Mouse (Mus musculus): ENCODE measurements around the gene Pcsk4.
A peak's percentile ranks its signal among the peaks of the same experiment; 100 is the strongest.

Gene Pcsk4

DNA sequence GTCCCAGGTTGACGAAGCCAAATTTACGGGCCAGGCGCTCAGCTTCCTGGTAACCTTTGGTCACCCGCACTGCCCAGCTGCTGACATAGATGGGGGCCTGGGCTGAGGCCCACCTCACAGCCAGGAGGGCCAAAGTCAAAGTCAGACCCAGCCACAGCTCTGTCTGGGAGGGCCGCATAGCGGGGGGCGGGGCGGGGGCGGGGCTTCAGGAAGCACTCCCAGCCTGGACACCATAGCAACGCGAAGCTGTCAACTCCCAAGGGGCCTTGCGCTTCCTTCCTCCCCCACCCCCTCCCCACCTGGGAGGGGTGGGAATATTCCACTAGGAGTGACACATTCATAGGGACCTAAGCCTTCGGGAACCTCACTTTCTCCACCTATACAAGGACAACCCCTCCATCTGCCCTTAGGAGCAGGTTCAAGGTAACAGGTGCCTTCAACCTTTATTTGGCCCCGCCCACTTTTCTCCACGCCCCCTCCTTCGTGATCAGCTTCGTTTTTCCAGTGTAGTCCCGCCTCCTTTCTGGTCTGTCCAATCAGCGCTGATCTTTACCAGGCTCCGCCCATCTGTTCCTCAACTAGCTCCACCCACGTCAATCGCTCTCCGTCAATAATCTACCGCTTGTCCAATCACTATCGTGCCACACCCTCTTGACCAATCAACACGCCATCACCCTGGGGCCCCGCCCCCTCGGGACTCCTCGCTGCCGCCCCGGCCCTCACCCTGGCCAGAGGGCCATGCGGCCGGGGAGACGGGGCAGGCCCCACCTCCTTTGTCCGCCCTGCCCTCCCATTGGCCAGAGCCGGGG is at the start of gene Pcsk4, which contains the start of gene Reep6:
Gene Pcsk4, minus strand, starts transcription at position 226 of the 809 bp plus-strand sequence.
Gene Reep6, plus strand, starts transcription at position 681 of the 809 bp plus-strand sequence.
- peak; percentile 94 for DNase-seq

DNA sequence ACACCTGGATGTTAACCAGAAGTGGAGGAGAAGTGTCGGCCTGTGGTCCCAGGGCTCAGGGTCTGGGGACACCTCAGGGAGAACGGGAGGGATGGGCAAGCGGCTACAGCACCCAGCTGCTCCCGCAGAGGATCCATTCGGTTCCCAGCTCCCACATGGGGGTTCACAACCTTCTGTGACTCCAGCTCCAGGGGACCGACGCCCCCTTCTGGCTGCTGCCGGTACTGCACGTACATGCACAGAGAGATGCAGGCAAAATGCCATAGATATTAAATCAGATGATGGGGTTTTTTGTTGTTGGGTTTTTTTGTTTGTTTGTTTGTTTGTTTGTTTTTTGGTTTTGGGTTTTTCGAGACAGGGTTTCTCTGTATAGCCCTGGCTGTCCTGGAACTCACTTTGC is 48.4 kb upstream of the Pcsk4 start:
- DNase-seq: peak; percentile 51

DNA sequence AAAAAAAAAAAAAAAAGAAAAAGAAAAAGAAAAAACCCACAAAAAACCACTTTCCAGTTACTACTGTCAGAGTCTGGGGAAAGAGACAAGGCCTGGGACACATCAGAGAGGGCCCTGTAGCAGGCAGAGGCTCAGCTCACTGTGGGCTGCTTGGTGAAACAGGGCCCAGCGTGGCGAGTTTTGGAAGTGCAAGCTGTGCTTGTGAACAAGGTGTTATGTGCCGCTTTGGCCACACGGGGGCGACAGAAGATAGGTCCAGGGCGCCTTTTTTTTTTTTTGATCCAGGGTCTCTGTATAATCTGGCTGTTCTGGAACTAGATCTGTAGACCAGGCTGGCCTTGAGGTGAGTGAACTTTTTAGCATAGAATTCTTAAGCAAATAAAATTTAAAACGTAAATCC is 46.9 kb upstream of the Pcsk4 start:
- peak; percentile 97 for DNase-seq

DNA sequence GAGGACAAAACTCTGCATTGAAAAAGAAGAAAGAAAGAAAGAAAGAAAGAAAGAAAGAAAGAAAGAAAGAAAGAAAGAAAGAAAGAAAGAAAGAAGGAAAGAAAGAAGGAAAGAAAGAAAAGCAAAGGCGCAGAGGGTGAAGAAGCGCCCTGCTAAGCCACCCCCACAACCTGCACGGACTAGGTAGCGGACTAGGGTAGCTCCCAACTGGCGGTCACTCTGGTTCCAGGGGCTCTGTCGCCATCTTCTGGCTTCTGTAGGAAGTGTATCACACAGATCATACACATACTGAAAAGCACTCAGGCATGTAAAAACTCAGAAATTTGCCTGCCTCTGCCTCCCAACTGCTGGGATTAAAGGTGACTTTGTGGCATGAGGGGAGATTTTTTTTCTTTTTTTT is 44.8 kb upstream of the Pcsk4 start:
- peak; percentile 86 for DNase-seq

DNA sequence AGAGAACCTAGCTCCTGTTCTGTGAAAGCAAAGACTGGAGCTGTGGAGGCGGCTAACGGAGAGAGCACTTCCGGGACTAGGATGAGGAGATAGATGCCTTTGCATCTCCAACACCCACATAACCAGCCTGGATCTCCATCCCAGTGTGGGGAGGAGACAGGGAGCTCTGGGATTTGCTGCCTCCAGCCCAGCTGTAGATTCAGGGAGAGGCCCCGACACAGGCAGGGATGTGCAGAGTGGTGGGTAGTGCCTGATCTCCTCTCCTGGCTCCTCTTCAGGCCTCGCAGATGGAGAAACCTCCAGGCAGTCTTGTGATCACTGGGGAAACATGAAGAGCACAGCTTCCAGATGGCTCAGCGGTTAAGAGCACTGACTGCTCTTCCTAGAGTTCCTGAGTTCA is 43.4 kb upstream of the Pcsk4 start:
- no peak for DNase-seq

DNA sequence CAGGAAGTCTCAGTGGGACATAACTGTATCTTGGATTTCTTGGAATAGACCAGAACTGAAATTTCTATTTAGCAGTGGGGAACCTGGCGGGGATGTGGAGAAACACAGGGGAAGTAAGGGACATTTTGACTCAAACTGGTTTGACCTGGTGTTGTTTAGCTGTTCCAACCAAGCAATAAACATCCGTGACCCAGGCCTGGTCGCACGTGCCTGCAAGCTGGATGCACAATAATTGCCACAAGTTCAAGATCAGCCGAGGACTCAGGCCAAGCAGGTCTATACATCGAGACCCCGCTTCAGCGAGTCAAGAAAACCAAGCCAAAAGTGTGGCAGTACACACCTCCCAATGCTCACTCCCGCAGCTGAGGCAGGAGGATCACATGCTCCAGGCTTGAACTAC is 42.7 kb upstream of the Pcsk4 start:
- no peak for DNase-seq

DNA sequence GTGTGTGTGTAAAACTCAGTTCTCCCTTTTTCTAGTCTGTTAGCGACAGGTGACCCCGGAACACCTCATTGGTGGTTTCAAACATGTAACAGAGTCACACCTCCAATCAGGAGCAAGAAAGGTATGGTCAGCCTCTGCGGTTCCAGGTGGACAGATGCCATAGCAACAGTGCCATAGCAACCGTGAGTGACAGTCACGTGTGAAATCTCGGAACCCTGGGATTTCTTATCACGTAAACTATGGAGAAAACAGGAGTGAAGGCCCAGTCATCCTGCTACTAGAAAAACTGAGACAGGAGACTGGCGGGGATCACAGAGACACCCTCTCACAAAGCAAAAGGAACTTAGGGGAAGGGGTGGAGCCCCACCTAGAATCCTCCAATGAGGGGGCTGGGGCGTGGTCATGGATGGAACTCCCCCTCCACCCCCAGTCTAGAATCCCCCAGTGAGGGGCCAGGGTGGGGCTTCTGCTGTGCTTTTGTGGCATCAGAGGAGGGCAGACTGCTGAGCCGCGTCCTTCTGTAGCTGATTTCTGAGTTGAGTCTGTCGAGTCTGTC is 42.2 kb upstream of the Pcsk4 start:
- DNase-seq: peak; percentile 67

DNA sequence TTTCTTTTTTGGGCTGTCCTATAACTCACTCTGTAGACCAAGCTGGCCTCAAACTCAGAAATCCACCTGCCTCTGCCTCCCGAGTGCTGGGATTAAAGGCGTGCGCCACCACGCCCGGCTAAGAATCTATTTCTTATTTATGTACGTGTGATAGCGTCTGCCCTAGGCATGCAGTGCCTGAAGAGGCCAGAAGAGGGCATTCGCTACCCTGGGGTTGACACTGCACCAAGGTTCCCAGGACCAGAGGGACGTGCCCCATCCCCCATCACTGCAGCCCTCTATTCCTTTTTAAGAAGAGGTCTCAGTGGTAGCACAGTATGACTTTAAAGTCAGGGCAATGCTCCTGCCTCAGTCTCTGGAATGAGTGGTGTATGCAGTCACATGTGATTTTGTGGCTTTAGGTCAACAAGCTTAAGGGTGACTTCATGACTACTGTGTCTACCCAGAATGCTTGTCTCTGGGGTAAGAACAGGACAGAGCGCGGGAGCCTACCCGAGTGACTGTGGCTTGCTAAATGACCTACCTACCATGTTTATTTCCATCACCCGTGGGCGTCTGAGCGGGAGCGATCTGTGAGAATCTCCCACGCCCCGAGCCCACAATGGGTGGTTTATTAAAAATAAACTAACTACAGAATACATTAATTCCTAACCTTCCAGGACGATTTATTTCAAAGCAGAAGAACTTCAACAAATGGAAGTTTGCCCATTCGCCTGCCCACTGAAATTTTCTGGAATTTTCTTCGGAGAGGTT is 40.9 kb upstream of the Pcsk4 start:
- no peak for DNase-seq

DNA sequence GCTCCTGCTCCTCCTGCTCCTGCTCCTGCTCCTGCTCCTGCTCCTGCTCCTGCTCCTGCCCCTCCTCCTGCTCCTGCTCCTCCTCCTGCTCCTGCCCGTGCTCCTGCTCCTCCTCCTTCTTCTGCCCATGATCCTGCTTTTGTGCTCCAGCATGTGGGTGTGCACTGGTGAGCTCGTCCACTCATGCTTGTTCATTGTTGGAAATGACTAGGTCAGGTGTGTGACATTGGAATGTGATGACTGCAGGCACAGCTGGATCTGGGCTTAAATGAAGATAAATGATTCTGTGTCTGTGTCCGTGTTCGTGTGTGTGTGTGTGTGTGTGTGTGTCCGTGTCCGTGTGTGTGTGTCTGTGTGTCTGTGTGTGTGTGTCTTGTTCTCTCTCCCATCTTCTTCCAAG is 39.1 kb upstream of the Pcsk4 start:
- no peak for DNase-seq

DNA sequence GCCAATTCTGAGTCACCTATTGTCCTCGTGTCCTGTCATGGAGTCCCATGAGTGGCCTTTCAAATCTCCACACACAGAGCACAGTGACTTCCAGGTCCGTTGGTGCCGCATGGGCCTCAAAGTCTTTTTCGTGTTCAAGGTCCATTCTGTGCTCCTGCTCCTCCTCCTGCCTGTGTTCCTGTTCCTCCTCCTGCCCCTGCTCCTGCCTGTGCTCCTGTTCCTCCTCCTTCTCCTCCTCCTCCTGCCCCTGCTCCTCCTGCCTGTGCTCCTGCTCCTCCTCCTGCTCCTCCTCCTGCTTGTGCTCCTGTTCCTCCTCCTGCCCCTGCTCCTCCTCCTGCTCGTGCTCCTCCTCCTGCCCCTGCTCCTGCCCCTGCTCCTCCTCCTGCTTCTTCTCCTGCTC is 38.7 kb upstream of the Pcsk4 start:
- no peak for DNase-seq

DNA sequence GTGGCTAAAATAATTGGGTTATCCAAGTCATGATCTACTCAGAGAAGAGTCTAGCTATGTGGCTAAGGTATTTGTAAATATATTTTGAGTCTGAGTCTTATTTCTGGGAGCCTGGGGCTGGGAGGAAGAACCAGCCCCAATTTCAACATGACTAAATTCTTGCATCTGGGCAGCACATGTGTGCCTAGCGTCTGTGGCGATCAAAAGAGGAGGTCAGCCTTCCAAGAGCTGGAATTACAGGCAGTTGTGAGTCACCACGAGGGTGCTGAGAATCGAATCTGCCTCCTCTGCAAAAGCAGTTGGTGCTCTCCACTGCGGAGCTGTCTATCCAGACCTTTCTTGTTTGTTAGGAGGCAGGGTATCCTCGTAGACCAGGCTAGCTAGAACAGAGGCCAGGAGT is 36.4 kb upstream of the Pcsk4 start:
- no peak for DNase-seq

DNA sequence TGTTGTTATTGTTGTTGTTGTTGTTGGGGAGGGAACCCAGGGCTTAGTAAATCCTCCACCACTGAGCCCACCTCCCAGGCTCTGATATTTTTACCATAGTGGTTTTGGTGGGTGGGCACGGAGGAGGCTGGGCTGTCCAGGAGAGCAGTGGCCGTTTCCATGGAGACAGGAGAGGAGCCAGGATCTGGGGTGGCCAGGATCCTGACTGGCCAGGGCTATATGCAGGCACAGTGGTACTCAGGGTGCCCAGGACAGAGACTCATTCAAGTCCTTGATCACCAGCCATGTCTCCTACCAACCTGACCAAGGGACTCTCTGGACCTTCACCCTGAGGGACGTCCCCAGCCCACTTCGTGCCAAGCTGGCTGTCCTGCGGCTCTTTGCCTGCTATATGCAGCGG is 34.4 kb upstream of the Pcsk4 start:
- DNase-seq: no peak

DNA sequence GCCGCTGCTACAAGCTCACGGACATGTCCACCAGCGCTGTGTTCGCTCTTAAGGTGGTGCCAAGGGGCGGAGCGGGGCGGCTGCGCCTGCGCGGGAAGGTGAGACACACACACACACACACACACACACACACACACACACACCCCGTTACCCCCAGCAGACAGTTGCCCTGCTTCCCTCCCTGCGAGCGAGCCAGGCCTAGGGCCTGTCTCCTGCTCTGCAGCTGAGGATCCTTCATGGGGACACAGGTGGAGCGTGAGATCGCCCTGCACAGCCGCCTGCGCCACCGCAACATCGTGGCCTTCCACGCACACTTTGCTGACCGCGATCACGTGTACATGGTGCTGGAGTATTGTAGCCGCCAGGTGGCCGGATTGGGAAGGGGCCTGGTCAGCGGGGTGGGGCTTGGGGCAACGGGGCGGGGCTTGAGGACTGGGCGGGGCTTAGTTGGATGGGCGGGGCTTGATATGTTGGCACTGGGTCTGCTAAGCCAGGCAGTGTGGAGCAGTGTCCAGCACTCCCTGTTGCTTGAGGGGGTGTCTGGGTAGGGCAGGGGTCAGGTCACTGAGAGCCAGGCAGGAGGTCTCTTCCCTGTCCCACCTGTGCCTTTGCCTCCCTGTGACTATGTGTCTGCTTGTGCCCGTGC is 28.8 kb upstream of the Pcsk4 start:
- peak; percentile 39 for DNase-seq

DNA sequence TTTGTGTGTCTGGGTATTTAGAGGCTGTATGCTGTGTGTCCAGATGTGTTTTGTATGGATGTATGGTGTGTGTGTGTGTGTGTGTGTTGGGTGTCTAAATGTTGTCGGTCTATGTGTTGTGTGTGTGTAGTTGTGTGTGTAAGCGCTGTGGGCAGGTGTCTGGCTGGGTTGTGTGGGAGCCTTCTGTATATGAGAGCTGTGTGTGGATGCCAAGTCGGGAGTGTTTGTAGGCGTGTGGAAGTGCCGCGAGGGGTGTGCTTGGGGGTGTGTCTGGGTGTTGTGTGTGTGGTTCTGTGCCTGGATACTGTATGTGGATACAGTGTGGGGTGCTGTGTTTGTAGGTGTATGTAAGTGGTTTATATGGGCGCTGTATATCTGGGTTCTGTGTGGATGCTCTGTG is 28.0 kb upstream of the Pcsk4 start:
- no peak for DNase-seq

DNA sequence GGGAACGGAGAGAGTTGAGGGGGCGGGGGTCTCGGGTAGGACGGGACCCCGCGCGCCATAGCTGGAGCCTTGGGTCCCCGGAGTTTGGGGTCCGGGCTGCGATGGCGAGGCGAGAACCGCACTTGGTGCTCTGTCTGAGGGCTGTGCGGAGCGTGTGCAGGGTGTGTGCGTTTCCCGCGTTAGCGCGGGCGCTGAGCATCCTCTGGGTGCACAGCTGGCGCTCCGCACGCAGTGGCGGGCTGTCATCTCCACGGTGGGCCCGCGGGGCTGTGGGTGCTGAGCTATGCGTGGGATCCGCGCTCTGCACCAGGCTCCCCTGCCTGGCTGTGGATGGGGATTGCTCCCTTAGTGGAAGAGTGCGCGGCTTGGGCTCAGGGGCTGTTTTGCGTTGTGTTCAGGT is 27.4 kb upstream of the Pcsk4 start:
- no peak for DNase-seq

DNA sequence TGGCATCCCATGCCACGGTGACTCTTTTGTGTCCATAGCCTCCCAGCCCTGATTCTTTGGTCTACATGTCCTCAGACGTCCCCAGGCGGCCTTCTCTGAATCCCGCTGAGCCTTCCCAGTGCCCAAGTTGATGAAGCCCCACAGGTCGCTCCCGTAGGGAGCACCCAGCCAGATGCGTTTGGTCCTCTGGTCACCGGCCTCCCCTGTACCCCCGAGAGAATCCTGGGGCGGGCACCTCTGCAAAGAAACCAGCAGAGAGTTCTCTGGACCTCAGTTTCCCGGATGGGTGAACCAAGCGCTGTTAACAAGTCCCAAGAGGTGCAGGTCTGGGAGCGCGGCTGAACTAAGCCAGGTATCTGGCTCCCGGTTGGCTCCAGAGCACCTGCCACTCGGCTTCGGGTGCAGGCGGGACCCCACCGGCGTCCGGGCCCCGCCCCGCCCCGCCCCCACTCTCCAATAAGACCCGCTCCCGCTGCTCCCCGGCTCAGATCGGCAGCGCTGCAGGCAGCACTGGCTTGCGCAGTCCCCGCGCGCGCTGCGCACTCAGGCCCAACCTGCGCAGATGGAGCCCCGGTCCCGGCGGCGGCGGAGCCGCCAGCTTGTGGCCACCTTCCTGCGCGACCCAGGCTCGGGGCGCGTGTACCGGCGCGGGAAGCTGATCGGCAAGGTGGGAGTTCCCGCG is 26.8 kb upstream of the Pcsk4 start, which contains the start of gene Plk5:
Gene Plk5, plus strand, starts transcription at position 459 of the 682 bp plus-strand sequence.
- no peak for DNase-seq

DNA sequence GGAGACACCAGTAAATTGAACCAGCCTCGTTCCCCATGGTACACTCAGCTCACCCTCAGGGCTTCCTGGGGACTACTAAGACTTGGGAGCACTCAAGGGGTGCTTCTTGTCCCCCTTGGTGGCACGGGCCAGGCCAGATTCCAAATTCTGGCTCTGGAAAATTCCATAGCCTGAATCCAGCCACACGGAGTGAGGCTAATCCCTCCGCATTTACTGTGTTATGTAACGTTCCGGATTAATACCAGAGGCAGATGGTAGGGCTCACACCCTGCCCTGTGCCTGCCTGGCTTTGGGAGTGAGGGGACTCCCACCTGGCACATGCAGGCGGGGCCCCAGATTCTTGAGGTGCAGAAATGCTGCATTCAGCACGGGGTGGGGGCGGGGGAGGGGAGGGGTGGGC is 26.1 kb upstream of the Pcsk4 start:
- DNase-seq: no peak

DNA sequence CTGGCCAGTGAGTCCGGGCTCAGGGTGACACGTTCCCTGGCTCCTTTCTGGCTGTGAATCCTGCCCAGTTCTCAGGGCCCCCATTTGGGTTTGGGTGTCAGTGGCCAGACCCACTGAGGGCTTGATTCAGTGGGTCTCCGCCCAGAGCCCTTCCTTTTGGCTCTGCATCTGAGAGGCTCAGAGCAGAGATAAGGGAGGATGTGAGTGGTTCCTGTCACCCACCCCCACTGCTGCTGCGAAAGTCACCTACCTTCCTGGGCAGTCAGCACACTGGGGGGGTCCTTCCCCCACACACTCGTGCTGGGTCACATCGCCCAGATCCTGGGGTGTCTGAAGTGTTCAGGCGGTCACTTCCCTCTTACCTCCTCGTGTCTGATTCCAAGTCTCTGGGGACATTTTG is 23.4 kb upstream of the Pcsk4 start:
- DNase-seq: no peak

DNA sequence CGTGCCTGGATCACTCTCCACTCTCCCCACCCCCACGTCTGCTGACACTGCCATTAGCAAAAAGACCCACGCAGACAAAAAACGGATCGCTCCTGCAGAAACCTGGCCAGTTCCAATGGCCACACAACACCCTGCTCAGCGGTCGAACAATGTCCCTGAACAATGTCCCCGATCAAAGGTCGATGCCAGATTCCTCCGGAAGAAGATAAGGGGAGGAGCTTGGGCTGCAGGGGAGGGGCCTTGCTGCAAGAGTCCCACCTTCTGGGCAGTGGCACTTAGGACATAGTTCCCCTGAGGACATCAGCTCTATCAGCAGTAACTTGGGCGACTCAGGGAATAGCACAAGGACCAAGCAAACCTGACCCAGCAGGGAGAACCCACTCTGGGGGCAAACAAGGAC is 22.6 kb upstream of the Pcsk4 start:
- no peak for DNase-seq

DNA sequence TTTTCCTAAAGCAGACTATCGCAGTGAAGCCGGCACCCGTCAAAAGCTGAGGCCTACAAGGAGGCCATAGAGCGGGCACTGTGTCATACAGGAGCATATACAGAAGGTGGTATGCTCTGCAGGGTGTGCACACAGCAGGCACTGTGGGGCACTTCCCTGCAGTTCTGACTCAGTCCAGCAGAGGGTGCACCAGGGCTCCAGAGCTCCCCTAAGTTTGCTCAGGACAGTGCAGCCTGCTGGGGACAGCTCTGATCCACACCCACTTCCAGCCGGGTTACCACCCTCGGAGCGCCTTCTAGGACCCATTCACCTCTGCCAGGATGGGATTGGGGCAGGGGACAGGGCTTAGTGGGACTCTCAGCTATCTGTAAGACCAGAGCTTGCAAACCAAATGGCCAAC is 21.0 kb upstream of the Pcsk4 start:
- DNase-seq: peak; percentile 94

DNA sequence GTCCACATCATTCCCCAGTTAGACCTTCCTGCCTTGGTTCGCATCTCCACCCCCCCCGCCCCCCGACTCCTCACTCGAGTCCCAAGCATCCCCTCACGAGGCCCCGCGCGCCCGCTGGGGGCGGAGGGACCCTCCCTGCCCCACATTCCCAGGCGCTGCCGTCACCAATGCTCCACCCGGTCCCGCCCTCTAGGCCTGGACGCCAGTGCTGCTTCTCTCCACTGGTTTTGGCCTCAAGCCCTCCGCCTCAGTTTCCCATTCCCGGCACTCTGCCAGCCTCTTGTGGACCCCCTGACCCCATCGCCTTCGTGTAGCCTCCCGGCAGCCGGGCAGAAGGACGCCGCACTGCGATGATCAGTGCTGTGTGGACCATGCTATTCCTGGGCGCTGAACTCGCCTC is 19.7 kb upstream of the Pcsk4 start:
- no peak for DNase-seq

DNA sequence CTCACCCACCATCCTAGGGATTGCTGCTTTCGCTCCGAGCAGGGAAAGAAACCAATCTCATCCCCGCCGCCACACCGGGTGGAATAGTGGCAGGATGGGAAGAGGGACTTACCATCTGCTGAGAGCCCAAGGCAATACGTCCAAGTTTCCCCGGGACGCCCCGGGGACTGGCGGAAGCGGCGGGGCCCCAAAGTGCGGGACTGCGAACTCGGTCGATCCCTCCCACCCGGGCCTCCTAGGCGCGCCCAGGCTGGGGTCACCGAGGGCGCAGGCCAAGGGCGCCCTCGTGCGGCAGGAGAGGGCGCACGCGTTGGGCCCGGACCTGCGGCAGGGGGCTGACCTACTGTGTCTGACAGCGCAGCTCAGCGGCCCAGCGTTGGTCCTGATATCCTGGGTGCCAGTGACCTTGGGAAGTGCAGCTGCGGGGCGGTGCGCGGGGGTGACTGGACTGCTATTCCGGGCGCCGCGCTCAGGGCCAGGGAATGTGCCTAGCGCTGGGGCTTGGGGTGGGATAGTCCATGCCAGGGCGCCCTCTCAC is 19.0 kb upstream of the Pcsk4 start, which contains the start of gene Adamtsl5:
Gene Adamtsl5, minus strand, starts transcription at position 169 of the 538 bp plus-strand sequence.
- DNase-seq: peak; percentile 65

Measured in lung, postnatal 14 days (tissue).